In the genomic region with DNA sequence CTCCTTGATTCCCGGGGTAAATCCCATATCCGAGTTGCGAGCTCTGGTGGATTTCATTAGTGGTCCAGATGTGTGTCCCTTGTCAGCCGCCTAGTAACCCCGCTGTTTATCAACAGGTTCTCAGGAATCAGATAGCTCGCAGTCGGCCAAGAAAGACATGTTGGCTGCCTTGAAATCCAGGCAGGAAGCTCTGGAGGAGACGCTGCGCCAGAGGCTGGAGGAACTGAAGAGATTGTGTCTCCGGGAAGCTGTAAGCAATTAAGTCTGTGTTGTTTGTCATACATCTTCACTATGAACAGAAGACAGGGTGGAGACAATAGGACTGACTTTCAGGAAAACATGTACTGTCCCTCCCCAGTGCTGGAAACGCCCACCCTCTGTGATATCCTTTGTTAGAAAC, we compare ENCODE assay signal across 8 mouse cellular contexts.
DNase-seq lines count a peak whose midpoint lies in the region; ATAC-seq lines count a peak whose summit lies in the region.

No protein-coding gene starts in this region.

- H3K4me3 ChIP-seq in intestine, embryonic 14.5 days (ENCODE audit: low read depth, low read length), result no peak overlapping the region
- H3K4me3 ChIP-seq in intestine, embryonic 15.5 days (replicated peaks), result no peak overlapping the region
- no peak overlapping the region for H3K4me3 ChIP-seq in heart, embryonic 15.5 days
- H3K4me3 ChIP-seq in stomach, embryonic 14.5 days (ENCODE audit: low read depth, low read length), result no peak overlapping the region

- no peak overlapping the region for H3K4me2 ChIP-seq in intestine, embryonic 14.5 days (ENCODE audit: low read length)
- H3K4me2 ChIP-seq in intestine, embryonic 15.5 days (replicated peaks), result no peak overlapping the region
- H3K4me2 ChIP-seq in heart, embryonic 15.5 days, result no peak overlapping the region
- H3K4me2 ChIP-seq in stomach, embryonic 14.5 days (replicated peaks; ENCODE audit: low read depth, low read length), result no peak overlapping the region

- H3K27ac ChIP-seq in intestine, embryonic 14.5 days (ENCODE audit: low read depth), result peak overlapping the region; percentile 38; the same call in 1 of the 2 replicates
- H3K27ac ChIP-seq in intestine, embryonic 15.5 days, result no peak overlapping the region
- H3K27ac ChIP-seq in heart, embryonic 15.5 days, result peak overlapping the region; percentile 39
- peak overlapping the region; percentile 52 for H3K27ac ChIP-seq in stomach, embryonic 14.5 days (ENCODE audit: low read length)

- peaks cover 30% of the 10 kb centered on the region for H3K4me1 ChIP-seq in intestine, embryonic 14.5 days (replicated peaks; ENCODE audit: control insufficient read depth, insufficient read depth, low read length)
- peaks cover 17% of the 10 kb centered on the region for H3K4me1 ChIP-seq in intestine, embryonic 15.5 days (replicated peaks)
- peaks cover 15% of the 10 kb centered on the region; the same call in 1 of the 2 replicates for H3K4me1 ChIP-seq in heart, embryonic 15.5 days (replicated peaks)
- peaks cover 21% of the 10 kb centered on the region for H3K4me1 ChIP-seq in stomach, embryonic 14.5 days (ENCODE audit: control insufficient read depth, insufficient read depth, low read length)

- H3K9ac ChIP-seq in intestine, embryonic 14.5 days (ENCODE audit: low read length), result no peak overlapping the region
- H3K9ac ChIP-seq in intestine, embryonic 15.5 days, result no peak overlapping the region
- no peak overlapping the region for H3K9ac ChIP-seq in heart, embryonic 15.5 days
- H3K9ac ChIP-seq in stomach, embryonic 14.5 days (replicated peaks; ENCODE audit: low read depth, low read length), result no peak overlapping the region

- ATAC-seq in intestine, embryonic 14.5 days (replicated peaks; ENCODE audit: low FRiP score, low TSS enrichment, low read depth), result no peak
- ATAC-seq in intestine, embryonic 15.5 days, result no peak
- no peak; the same call in 1 of the 2 replicates for ATAC-seq in heart, embryonic 15.5 days (replicated peaks; ENCODE audit: insufficient number of reproducible peaks, insufficient read depth, low FRiP score, low read depth)
- no peak for ATAC-seq in stomach, embryonic 14.5 days (ENCODE audit: insufficient number of reproducible peaks, insufficient read depth, low FRiP score, low read depth)
- ATAC-seq in activated CD4-positive, CD25-positive, alpha-beta regulatory T cell, adult 4 months, result no peak

- WGBS in intestine, embryonic 14.5 days, result 46% methylated on average over 11 of the region's 11 CpGs
- 42% methylated on average over 11 of the region's 11 CpGs for WGBS in intestine, embryonic 15.5 days
- WGBS in heart, embryonic 15.5 days, result 35% methylated on average over 11 of the region's 11 CpGs
- WGBS in stomach, embryonic 14.5 days, result 60% methylated on average over 11 of the region's 11 CpGs

- H3K27me3 ChIP-seq in intestine, embryonic 14.5 days (replicated peaks; ENCODE audit: control insufficient read depth, insufficient read depth, low read length), result no peaks in the 10 kb centered on the region
- H3K27me3 ChIP-seq in intestine, embryonic 15.5 days (replicated peaks), result no peaks in the 10 kb centered on the region
- no peaks in the 10 kb centered on the region for H3K27me3 ChIP-seq in heart, embryonic 15.5 days
- H3K27me3 ChIP-seq in stomach, embryonic 14.5 days (ENCODE audit: control insufficient read depth, insufficient read depth, low read length), result no peaks in the 10 kb centered on the region

- DNase-seq in intestine, embryonic 14.5 days (ENCODE audit: low spot score), result no peak
- peak; percentile 40 to 57 for DNase-seq in kidney, postnatal 25 days
- no peak for DNase-seq in urinary bladder, postnatal 4 days (ENCODE audit: low spot score in 2 of 2)
- no peak for DNase-seq in cerebellum, adult 8-10 months

- peaks cover 51% of the 10 kb centered on the region for H3K36me3 ChIP-seq in intestine, embryonic 14.5 days (ENCODE audit: control insufficient read depth, insufficient read depth, low read length)
- 0 out of 2 replicates have a peak, but pooled peaks cover 3% of the 10 kb centered on the region for H3K36me3 ChIP-seq in intestine, embryonic 15.5 days
- peaks cover 31% of the 10 kb centered on the region for H3K36me3 ChIP-seq in heart, embryonic 15.5 days
- H3K36me3 ChIP-seq in stomach, embryonic 14.5 days (ENCODE audit: control insufficient read depth, insufficient read depth, low read length), result peaks cover 29% of the 10 kb centered on the region

- no peaks in the 10 kb centered on the region for H3K9me3 ChIP-seq in intestine, embryonic 14.5 days (ENCODE audit: control insufficient read depth, low read length)
- no peaks in the 10 kb centered on the region for H3K9me3 ChIP-seq in intestine, embryonic 15.5 days
- H3K9me3 ChIP-seq in heart, embryonic 15.5 days (replicated peaks), result no peaks in the 10 kb centered on the region
- no peaks in the 10 kb centered on the region for H3K9me3 ChIP-seq in stomach, embryonic 14.5 days (ENCODE audit: control insufficient read depth, low read depth, low read length)

Comparison
In these comparisons a context has a peak if more than half of its experiments do, and no peak if none do; other contexts are left out.
1. DNase-seq: peak in kidney, postnatal 25 days (2 of 2); none in intestine, embryonic 14.5 days (single experiment), urinary bladder, postnatal 4 days (0 of 2) and cerebellum, adult 8-10 months (single experiment).